Mouse (Mus musculus) c-Kit-negative CD71-positive TER-119-positive erythroid progenitor cells, embryonic 14.5 days (primary cell): Measurements from ENCODE around the gene Ccsap.
"Not testable (repeated sequence)": the region's sequence is repeated elsewhere in the genome, so short reads cannot be mapped to it uniquely, and the experiment has no call there.

Source experiments
- DNase-seq: peaks from one replicate; pipeline ENCODE4 v3.0.0-alpha.2; 2013; ENCODE audit warnings: low read depth, low spot score

Ccsap gene

GRCm38 (mm10) chr8:123836354-123836753 lies 23.7 kb downstream of the Ccsap start:
- no peak for DNase-seq

DNA sequence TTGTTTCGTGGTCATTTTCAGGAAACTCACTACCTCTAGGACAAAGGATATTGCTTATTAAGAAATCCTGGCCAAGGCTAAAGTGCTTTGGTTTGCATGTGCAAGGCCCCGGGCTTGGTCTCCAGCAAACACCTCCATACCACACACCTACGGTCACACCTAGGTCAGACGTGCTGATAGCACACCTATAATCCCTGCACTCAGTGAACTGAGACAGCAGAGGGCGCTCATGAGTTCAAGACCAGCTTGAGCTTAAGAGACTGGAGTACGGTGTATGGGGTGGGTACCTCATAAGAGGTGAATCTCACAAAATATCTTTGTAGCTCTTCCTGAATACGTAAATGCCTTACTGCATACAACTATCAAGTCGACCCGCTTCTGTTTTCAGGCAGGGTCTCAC lies 24.6 kb downstream of the Ccsap start:
- peak; percentile 58 for DNase-seq

DNA sequence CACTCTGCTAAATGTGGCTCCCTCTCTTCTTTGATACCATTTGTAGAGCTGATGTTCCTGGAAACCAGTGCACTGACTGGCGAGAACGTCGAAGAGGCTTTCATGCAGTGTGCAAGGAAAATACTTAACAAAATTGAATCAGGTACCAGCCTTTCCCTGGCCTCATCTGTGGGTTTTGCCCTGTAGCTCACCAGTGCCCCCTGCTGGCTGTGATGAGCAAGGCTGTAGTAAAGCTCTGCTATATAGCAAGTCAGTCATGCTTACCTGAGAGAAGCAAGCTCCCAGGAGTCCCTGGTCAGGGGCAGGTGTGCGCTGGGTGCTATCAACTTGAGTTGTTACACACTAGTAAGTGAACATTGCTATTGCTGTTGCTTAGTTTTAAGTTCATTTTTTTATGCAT lies 27.3 kb downstream of the Ccsap start:
- peak; percentile 26 for DNase-seq

DNA sequence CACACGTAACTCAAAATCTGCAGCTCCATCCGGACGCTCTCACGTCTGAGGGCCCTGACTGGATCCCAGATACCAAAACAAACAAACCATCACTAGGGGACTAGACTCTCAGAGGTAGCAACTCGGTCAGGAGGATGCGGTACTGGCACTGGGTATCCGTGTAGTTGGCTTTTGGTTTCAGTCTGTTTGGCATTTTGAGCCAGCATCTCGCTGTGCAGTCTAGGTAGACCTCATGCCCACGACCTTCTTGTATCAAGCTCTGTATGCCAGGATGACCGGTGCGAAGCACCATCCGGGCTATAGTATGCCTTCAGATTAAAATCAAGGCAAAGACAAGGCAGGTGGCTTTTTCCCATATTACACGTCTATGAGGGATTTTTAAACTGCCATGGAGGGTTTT lies 32.5 kb downstream of the Ccsap start:
- DNase-seq: no peak

DNA sequence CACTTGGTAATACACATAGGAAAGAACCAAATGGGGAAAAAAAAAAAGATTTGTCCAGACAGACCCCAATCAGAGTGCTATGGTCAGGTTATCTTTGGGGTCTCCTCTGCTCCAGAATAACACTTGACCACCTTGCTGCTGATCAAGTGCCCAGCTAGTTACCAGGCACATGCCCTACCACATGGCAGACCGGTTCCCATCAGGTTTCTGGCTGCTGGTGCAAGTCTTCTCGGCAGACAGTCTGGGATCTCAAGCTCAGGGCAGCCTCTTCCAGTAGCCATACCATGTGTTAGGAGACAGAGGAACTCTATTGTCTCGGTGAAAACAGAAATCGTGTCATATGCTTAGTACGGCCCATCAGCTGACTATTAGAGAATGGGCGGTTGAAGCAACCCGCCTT lies 33.3 kb downstream of the Ccsap start:
- DNase-seq: no peak

GRCm38 (mm10) chr8:123826001-123826400 lies 34.0 kb downstream of the Ccsap start:
- no peak for DNase-seq

- DNase-seq: no peak
Observed at GRCm38 (mm10) chr8:123823532-123824123, 36.4 kb downstream of the Ccsap start.

DNA sequence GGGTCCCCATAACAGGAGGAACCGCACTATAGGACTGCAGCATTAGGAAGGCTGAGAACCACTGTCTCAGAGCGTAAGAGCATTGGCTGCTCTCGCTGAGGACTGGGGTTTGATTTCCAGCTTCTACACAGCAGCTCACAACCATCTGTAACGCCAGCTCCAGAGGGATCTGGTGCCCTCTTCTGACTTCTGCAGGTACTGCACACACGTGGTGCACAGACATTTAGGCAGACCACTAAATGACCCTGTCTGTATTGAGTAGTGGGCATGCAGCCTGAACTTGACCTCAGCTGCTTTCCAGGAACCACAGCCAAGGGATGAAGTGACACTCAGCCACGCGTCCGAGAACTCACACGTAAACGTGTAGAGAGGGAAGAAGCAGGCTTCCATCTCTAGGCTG lies 36.9 kb downstream of the Ccsap start:
- DNase-seq: no peak

- DNase-seq: no peak
Observed at GRCm38 (mm10) chr8:123820780-123821179, 39.2 kb downstream of the Ccsap start.

DNA sequence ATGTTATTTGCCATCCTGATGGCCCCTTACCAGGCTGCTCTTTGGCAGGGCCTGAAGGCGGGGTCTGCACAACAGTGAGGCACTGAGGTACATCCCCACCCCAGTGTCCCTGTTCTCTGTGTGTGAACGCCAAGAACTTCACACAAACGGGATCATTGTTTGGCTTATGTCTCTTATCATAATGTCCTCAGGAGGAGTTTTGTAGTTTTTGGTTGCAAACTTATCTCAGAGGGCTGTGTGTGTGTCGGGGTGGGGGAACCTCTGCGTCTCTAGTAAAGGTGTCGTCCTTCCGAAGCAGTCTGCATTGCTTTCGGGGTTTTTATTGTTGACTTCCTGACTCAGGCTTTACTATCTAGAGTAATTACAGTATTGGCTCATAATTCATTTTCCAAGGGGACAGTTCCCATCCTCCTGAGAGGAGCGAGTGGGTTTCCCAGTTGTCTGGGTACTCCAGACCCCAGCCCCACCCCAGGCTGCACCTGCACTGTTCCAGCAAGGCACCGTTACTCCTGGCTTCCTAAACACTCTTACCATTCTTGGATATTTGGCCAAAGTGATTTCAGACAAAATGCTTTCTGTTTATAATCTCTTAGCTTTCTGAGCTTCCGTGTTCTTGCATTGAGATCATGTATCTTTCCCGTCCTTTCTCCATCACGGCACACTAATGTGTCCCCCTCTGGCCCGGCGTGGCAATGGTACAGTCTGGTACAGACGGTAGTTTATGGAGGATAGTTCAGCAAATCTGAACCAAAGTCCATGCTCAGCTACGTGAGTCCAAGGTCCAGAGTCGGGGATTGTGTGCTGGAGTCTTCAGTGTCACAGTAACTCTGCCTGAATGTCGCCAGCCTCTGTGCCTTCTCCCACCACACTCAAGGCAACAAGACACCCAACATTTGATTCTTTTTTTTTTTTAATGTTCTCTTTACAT lies 40.1 kb downstream of the Ccsap start:
- no peak for DNase-seq

GRCm38 (mm10) chr8:123817747-123818146 lies 42.3 kb downstream of the Ccsap start:
- DNase-seq: no peak

DNA sequence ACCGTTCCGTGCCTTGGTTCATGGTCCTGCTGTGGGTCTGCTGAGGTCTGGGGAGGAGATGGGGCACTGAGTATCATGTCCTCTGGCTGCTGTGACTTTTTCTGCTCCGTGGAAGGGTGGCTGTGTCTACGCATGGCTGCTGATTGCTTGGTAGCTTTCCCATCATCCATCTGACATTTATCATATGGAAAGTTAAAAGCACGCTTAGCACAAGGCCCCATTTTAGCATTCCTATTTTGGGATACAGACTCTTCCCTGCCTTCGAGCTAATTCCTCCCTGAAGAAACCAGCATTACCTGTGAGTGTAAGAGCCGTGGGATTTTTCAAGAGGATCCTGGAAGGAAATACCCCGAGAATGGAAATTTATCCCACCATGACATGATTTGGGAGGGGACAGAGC lies 43.1 kb downstream of the Ccsap start:
- no peak for DNase-seq

GRCm38 (mm10) chr8:123815325-123815724 lies 44.7 kb downstream of the Ccsap start:
- no peak for DNase-seq

- no peak for DNase-seq
Observed at GRCm38 (mm10) chr8:123813892-123814266, 46.1 kb downstream of the Ccsap start.

GRCm38 (mm10) chr8:123813173-123813891 lies 46.7 kb downstream of the Ccsap start:
- no peak for DNase-seq

DNA sequence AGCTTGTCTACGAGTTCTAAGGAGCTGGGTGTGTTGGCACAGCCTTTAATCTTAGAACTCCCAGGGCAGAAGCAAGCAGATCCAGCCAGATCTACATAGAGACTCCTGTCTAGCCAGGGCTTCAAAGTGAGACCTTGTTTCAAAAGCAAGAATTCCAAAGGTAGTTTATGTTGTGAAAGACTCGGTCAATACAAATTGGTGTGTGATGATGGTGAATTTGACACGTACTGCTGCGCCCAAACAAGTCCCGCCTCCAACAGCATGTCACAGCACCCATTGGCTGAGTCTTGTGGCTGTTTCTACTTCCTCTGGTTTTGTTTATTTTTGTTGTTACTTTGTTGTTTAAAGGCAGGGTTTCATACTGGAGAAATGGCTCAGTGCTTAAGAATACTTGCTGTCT lies 47.8 kb downstream of the Ccsap start:
- no peak for DNase-seq

DNA sequence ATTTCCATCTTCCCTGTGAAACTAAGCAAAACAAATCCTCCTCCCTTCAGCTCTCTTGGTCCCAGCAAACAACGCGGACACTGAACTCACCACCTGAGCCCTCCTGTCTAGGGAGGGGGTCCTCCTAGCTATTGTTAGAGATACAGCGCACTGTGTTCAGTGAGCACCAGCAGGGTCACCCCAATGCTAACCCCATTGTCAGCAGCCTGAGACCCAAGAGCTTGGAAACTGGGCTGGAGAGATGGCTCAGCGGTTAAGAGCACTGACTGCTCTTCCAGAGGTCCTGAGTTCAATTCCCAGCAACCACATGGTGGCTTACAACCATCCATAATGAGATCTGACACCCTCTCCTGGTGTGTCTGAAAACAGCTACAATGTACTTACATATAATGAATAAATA lies 50.7 kb downstream of the Ccsap start:
- DNase-seq: not testable (repeated sequence)

DNA sequence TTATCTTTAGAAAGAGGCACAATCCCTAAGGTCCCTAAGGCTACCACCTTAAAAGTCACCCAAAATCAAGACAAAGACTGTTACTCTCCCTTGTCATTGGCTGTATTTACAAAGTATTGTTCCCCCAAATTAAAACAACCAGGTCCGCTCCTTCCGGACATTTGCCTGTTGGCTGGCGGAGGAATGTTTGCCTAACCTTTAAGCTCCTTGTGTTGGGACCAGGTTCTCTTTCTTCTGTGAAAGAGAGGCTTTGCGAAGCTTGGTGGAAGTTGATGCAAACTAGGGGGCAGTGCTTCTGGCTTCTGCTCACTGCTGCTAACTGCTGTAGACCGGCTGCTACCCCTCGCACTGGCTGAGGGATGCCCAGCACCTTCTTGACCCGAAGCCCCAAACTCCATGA lies 51.3 kb downstream of the Ccsap start:
- no peak for DNase-seq

- DNase-seq: no peak
Observed at GRCm38 (mm10) chr8:123807852-123808573, 52.0 kb downstream of the Ccsap start.

- no peak for DNase-seq
Observed at GRCm38 (mm10) chr8:123807024-123807431, 53.0 kb downstream of the Ccsap start.

GRCm38 (mm10) chr8:123806374-123806935 lies 53.6 kb downstream of the Ccsap start:
- DNase-seq: no peak
